Mouse (Mus musculus): Measurements from ENCODE around the gene Samd4b. TPM values are rescaled to one million over a fixed set of nuclear protein-coding genes. Genes with fewer than 3 reads are reported as not detected.

The Samd4b gene
- total RNA-seq, 2 experiments from 2014 or later = 13.0 to 13.1 TPM

GRCm38 (mm10) chr7:28441776-28442485 is 156.0 kb downstream of the Samd4b start:
- Histone ChIP-seq H3K4me3 (peak overlapping the region; percentile 26; the same call in 1 of the 2 replicates), H3K27ac (peak overlapping the region; percentile 28)
- no peak for TF ChIP-seq CTCF (IDR thresholded peaks at IDR 0.05)
- DNase-seq = no peak
- intact Hi-C loops (cut with DNase I) = no loop called here

- intact Hi-C loops (cut with DNase I) = no loop called here
- peak overlapping the region; percentile 54 for H3K4me3 ChIP-seq
- H3K27ac ChIP-seq = peak overlapping the region; percentile 62
- peak; percentile 35 for DNase-seq
- TF ChIP-seq CTCF (IDR thresholded peaks at IDR 0.05) = no peak
Measured at GRCm38 (mm10) chr7:28440739-28441138, 157.2 kb downstream of the Samd4b start.

GRCm38 (mm10) chr7:28438771-28439170 is 159.2 kb downstream of the Samd4b start:
- H3K4me3 ChIP-seq = no peak overlapping the region
- intact Hi-C loops (cut with DNase I) = no loop called here
- no peak for TF ChIP-seq CTCF (IDR thresholded peaks at IDR 0.05)
- H3K27ac ChIP-seq = no peak overlapping the region
- DNase-seq = no peak

- Histone ChIP-seq H3K27ac (no peak overlapping the region), H3K4me3 (no peak overlapping the region)
- intact Hi-C loops (cut with DNase I) = no loop called here
- DNase-seq = no peak
- TF ChIP-seq CTCF (IDR thresholded peaks at IDR 0.05) = no peak
Measured at GRCm38 (mm10) chr7:28437964-28438363, 160.0 kb downstream of the Samd4b start.

GRCm38 (mm10) chr7:28436932-28437570 is 160.9 kb downstream of the Samd4b start, which contains the start of gene Gmfg:
Gene Gmfg (plus strand): TSS chr7:28437447.
- TF ChIP-seq CTCF (IDR thresholded peaks at IDR 0.05) = peak; percentile 64
- peak; percentile 79 for DNase-seq
- H3K27ac ChIP-seq = peak within 1 kb of the TSS; percentile 94
- H3K4me3 ChIP-seq = peak within 1 kb of the TSS; percentile 80
- intact Hi-C loops (cut with DNase I) = no loop called here

- TF ChIP-seq CTCF (IDR thresholded peaks at IDR 0.05) = peak; percentile 83
- peak overlapping the region; percentile 94 for H3K27ac ChIP-seq
- peak; percentile 100 for DNase-seq
- H3K4me3 ChIP-seq = peak overlapping the region; percentile 90
- intact Hi-C loops (cut with DNase I) = no loop called here
Measured at GRCm38 (mm10) chr7:28436271-28436904, 161.6 kb downstream of the Samd4b start.

GRCm38 (mm10) chr7:28435660-28436259 is 162.2 kb downstream of the Samd4b start:
- peak; percentile 49 for DNase-seq
- H3K4me3 ChIP-seq = peak overlapping the region; percentile 90
- no peak for TF ChIP-seq CTCF (IDR thresholded peaks at IDR 0.05)
- intact Hi-C loops (cut with DNase I) = no loop called here
- H3K27ac ChIP-seq = peak overlapping the region; percentile 89

- intact Hi-C loops (cut with DNase I) = no loop called here
- no peak for DNase-seq
- no peak for TF ChIP-seq CTCF (IDR thresholded peaks at IDR 0.05)
- H3K4me3 ChIP-seq = no peak overlapping the region
- H3K27ac ChIP-seq = peak overlapping the region; percentile 24; the same call in 1 of the 2 replicates
Measured at GRCm38 (mm10) chr7:28432252-28432651, 165.7 kb downstream of the Samd4b start.

GRCm38 (mm10) chr7:28430512-28430911 is 167.4 kb downstream of the Samd4b start:
- no peak for DNase-seq
- no peak overlapping the region for H3K27ac ChIP-seq
- intact Hi-C loops (cut with DNase I) = no loop called here
- no peak overlapping the region for H3K4me3 ChIP-seq
- no peak for TF ChIP-seq CTCF (IDR thresholded peaks at IDR 0.05)

- Histone ChIP-seq H3K4me3 (no peak overlapping the region), H3K27ac (peak overlapping the region; percentile 43; the same call in 1 of the 2 replicates)
- DNase-seq = no peak
- intact Hi-C loops (cut with DNase I) = no loop called here
- TF ChIP-seq CTCF (IDR thresholded peaks at IDR 0.05) = no peak
Measured at GRCm38 (mm10) chr7:28427738-28428137, 170.2 kb downstream of the Samd4b start.

- TF ChIP-seq CTCF (IDR thresholded peaks at IDR 0.05) = no peak
- no peak for DNase-seq
- Histone ChIP-seq H3K4me3 (no peak overlapping the region), H3K27ac (no peak overlapping the region)
- intact Hi-C loops (cut with DNase I) = no loop called here
Measured at GRCm38 (mm10) chr7:28423018-28423417, 174.9 kb downstream of the Samd4b start.

GRCm38 (mm10) chr7:28419416-28419815 is 178.5 kb downstream of the Samd4b start:
- no peak for DNase-seq
- TF ChIP-seq CTCF (IDR thresholded peaks at IDR 0.05) = no peak

More at GRCm38 (mm10) chr7:28419416-28419815, 178.5 kb downstream of the Samd4b start:
- peak overlapping the region; percentile 80 for H3K27ac ChIP-seq
- intact Hi-C loops (cut with DNase I) = no loop called here
- no peak overlapping the region for H3K4me3 ChIP-seq
